Mouse (Mus musculus) MEL (cell line): ENCODE measurements around the gene Arhgap28.

Experiments
- CTCF ChIP-seq, 3 experiments: IDR thresholded peaks in 2 of 3; conservative IDR thresholded peaks in 1 of 3; 2 replicates each; pipeline ENCODE4 v1.5.1; 2011 to 2012; ENCODE audit warnings: low read length in 3 of 3, low read depth in 2 of 3, mild to moderate bottlenecking in 2 of 3, improper control_type of control experiment in 1 of 3, inconsistent platforms in 1 of 3, mixed read lengths in 1 of 3, moderate library complexity in 1 of 3; ENCODE audit not compliant: control insufficient read depth in 1 of 3, insufficient read depth in 1 of 3, poor library complexity in 1 of 3, severe bottlenecking in 1 of 3
- JUND ChIP-seq: IDR thresholded peaks from 2 replicates; pipeline ENCODE4 v1.6.1; 2011; ENCODE audit warnings: low read depth, mild to moderate bottlenecking, improper control_type of control experiment, low read length
- POLR2A ChIP-seq, 2 experiments: IDR thresholded peaks; 2 replicates each; pipeline ENCODE4 v1.6.1; 2011 to 2012; ENCODE audit warnings: low read length in 2 of 2, mild to moderate bottlenecking in 2 of 2, control low read depth in 1 of 2, improper control_type of control experiment in 1 of 2, low read depth in 1 of 2, moderate library complexity in 1 of 2; ENCODE audit not compliant: control insufficient read depth in 1 of 2, insufficient read depth in 1 of 2, poor library complexity in 1 of 2
- POLR2AphosphoS2 ChIP-seq: IDR thresholded peaks from 2 replicates; pipeline ENCODE4 v1.6.1; 2011; ENCODE audit warnings: low read length, improper control_type of control experiment
- SIN3A ChIP-seq: IDR thresholded peaks from 2 replicates; pipeline ENCODE4 v1.6.1; 2012; ENCODE audit warnings: low read length, improper control_type of control experiment, inconsistent platforms
- ZNF384 ChIP-seq: IDR thresholded peaks from 2 replicates; pipeline ENCODE4 v1.6.1; 2012; ENCODE audit warnings: low read depth, mild to moderate bottlenecking, inconsistent platforms, low read length, improper control_type of control experiment

DNA sequence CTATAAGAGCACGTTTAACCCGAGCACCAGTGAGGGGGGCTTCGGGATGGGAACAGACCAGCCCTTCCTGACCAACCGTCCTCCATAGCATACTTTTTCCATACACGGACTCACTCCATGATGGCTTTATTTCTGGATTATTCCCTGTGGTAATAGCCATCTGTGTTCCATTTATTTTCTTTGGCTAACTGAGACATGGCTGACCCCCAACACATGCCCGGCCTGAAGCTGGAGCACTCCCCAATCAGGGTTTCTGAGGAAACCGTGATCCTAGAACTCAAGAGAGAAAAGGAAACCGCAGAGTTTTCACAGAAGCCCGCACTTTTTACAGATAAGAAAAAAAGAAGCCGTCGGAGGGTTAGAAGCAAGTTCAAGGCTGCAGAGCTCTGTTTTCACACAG lies 91.9 kb downstream of the Arhgap28 start:
- no peak for TF ChIP-seq POLR2A (IDR thresholded peaks at IDR 0.05; ENCODE audit: control insufficient read depth in 1 of 2, insufficient read depth in 1 of 2, low read depth in 1 of 2, low read length in 2 of 2, poor library complexity in 1 of 2)
- no peak for TF ChIP-seq CTCF (IDR thresholded peaks at IDR 0.05 in 2 of 3, conservative IDR thresholded peaks at IDR 0.05 in 1 of 3; ENCODE audit: control insufficient read depth in 1 of 3, insufficient read depth in 1 of 3, low read depth in 2 of 3, low read length in 3 of 3, poor library complexity in 1 of 3, severe bottlenecking in 1 of 3)
- TF ChIP-seq ZNF384, result no peak
- no peak for TF ChIP-seq JUND
- no peak for TF ChIP-seq SIN3A
- no peak for TF ChIP-seq POLR2AphosphoS2
